Mouse (Mus musculus) cortical plate, adult 2 months (tissue): ENCODE data around the gene Arcn1.

ENCODE experiments used
- CTCF ChIP-seq: fragments of 200-500 bp; IDR thresholded peaks from 2 replicates; pipeline ENCODE4 v1.5.1; 2011; ENCODE audit warnings: mild to moderate bottlenecking, control low read depth, low read length; ENCODE audit not compliant: insufficient read depth; ENCODE audit errors: extremely low read depth
- POLR2A ChIP-seq: fragments of 200-500 bp; IDR thresholded peaks from 2 replicates; pipeline ENCODE4 v1.6.1; 2011; ENCODE audit warnings: mild to moderate bottlenecking, low read length, control low read depth; ENCODE audit not compliant: insufficient read depth; ENCODE audit errors: extremely low read depth

DNA sequence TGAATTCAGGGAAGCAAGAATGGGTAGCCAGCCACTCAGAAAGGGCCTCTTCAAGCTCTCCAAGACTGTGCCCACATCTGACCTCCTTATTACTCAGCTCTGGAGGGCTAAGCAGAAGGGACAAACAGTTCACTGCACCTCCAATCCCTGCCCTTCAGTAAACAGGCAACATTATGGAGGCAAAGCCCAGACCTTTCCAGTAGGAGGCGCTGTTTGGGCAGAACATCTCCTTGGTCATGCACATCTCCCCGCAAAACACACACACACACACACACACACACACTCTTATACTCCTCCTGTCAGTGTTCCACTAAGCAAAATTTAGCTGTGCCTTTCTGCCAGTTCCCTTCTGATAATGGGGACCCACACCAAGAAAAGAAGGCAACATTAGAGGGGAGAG lies 58.0 kb downstream of the Arcn1 start:
- TF ChIP-seq POLR2A, result no peak
- peak; percentile 52; the same call in 1 of the 2 replicates for TF ChIP-seq CTCF
